Mouse (Mus musculus) liver, adult (tissue): ENCODE results near the gene Gm28729.

Experiments
- GATA4 ChIP-seq: IDR thresholded peaks from 2 replicates; pipeline ENCODE4 v1.6.1; 2014; ENCODE audit warnings: mild to moderate bottlenecking, low read length; ENCODE audit not compliant: insufficient replicate concordance

Gm28729 gene

DNA sequence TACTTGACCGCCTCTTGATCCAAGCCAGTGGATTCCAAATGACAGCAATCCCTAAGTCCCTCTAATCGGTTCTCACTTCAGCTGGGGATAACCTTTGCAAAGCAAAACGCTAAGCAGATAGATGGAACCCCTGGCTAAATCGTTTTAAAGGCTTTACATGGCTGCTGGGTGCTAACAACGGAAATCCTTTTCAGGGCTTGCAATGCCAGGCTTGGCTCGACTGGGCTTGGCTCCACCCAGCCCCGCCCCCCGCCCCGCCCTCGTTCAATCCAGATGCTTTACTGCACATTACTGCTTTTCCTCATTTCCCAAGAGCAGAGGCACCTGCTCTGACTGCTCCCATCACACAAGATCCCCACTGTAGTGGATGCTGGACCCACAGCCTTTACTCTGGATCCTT, 83.0 kb downstream of the Gm28729 start:
- no peak for TF ChIP-seq GATA4

- TF ChIP-seq GATA4, result no peak
Observed at GRCm38 (mm10) chr9:96438334-96438871, 86.7 kb downstream of the Gm28729 start.

- peak; percentile 88 for TF ChIP-seq GATA4
Observed at GRCm38 (mm10) chr9:96437805-96438333, 87.2 kb downstream of the Gm28729 start.

DNA sequence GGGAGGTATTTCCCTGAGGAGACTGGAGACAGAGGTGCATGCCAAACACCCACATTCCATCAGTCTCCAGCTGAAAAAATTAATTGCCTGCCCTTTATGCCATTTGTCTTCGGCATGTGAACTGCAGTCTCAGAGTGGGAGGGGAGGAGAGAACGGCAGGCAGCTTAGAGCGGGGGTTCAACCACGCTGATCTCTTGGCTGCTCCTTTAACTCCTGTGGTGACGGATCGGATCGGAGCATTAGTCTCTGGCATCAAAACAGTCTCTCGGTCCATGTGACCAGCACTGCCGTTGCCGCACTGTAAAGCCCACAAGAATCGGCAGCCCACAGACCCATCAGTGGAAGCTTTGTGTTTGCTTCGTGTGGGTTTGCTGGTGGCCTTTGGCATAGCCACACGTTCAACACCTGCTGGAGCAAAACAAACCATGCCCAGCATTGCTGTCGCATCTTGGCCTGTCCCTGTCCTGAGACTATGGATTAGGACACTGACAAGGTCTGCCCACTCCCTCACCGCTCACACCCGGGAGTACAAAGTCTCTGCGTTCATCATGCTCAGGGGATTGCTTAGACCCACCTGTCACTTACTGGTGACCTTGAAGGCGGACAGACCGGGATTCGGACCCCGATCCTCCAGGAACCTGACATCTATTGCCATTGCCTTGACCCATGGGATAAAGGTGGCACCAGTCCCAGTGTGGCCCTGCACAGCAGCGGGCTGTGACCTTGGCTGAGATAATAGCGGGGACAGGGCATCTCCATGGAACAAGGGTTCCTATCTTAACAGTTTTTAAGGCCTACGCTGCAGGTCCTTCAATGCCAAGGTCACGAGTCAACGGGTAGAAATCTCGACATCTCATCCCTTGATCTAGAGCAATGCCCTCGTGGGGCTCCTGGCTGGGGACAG, 87.9 kb downstream of the Gm28729 start:
- TF ChIP-seq GATA4, result no peak
